Mouse (Mus musculus): ENCODE results near the gene Gm10961. TPM values are rescaled to one million over a fixed set of nuclear protein-coding genes. Genes with fewer than 3 reads are reported as not detected.

Gm10961 gene
- polyA plus RNA-seq, 1 experiment from 2014 or later = not detected

DNA sequence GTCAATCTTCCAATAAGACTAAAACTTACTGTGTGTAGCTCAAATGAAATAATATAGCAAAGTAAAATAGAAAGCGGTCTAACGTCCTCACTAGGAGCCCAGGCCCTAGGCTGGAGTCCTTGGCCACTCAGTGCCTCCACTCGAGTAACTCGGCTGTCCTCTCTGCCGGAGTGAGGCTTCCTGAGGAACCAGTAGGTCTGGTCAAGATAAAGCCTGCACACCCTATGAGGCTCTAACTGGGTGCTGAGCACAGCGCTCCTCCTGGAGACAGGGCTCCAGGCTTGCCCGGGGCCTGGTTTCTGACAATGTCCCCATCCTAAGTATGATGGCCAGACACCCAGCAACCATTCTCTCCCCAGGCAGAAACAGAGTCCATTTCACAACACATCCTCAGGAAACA, 8.6 kb upstream of the Gm10961 start:
- Histone ChIP-seq H3K27me3 (ENCODE audit: control insufficient read depth, insufficient read depth, low read length) (no peaks in the 10 kb centered on the region), H3K36me3 (ENCODE audit: control insufficient read depth, insufficient read depth, low read length) (peaks cover 35% of the 10 kb centered on the region), H3K4me3 (ENCODE audit: low read depth, low read length) (no peak overlapping the region), H3K4me1 (replicated peaks; ENCODE audit: control insufficient read depth, insufficient read depth) (no peaks in the 10 kb centered on the region), H3K27ac (replicated peaks) (no peak overlapping the region), H3K9ac (ENCODE audit: low read length) (no peak overlapping the region), H3K4me2 (replicated peaks; ENCODE audit: low read depth) (no peak overlapping the region), H3K9me3 (ENCODE audit: control insufficient read depth, low read length) (no peaks in the 10 kb centered on the region)
- ATAC-seq (ENCODE audit: low FRiP score, low TSS enrichment) (no peak), DNase-seq (ENCODE audit: low spot score) (no peak)
- 93% methylated on average over 7 of the region's 7 CpGs for WGBS
- no peak for TF ChIP-seq CTCF (IDR thresholded peaks at IDR 0.05; ENCODE audit: low read depth)
- TF ChIP-seq EP300 (optimal IDR thresholded peaks at IDR 0.05) = no peak

DNA sequence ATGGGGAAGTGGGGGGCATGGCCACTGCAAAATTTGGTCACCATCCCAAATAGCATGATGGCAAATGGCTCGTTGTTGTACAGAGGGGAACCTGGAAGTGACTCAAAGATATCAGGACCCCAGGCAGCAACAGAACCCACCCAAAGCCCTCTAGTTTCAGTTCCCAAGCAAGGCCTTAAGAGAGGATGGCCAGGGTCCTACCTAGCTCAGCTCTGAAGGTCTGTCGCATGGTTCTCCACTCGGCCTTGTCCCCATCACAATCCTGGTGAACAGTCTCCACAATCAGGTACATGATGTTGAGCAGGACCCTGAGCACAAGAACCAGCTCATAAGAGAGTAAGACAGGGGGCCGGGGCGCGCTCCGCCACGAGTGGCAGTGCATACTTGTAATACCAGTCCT, 6.7 kb upstream of the Gm10961 start:
- 95% methylated on average over 8 of the region's 8 CpGs for WGBS
- Histone ChIP-seq H3K27me3 (ENCODE audit: control insufficient read depth, insufficient read depth, low read length) (no peaks in the 10 kb centered on the region), H3K4me3 (ENCODE audit: low read depth, low read length) (no peak overlapping the region), H3K36me3 (ENCODE audit: control insufficient read depth, insufficient read depth, low read length) (peaks cover 22% of the 10 kb centered on the region), H3K9ac (ENCODE audit: low read length) (no peak overlapping the region), H3K4me2 (replicated peaks; ENCODE audit: low read depth) (no peak overlapping the region), H3K9me3 (ENCODE audit: control insufficient read depth, low read length) (no peaks in the 10 kb centered on the region), H3K4me1 (replicated peaks; ENCODE audit: control insufficient read depth, insufficient read depth) (no peaks in the 10 kb centered on the region), H3K27ac (replicated peaks) (no peak overlapping the region)
- TF ChIP-seq EP300 (optimal IDR thresholded peaks at IDR 0.05) = no peak
- TF ChIP-seq CTCF (IDR thresholded peaks at IDR 0.05; ENCODE audit: low read depth) = no peak
- DNase-seq (ENCODE audit: low spot score) = no peak
- ATAC-seq (ENCODE audit: low FRiP score, low TSS enrichment) = no peak

DNA sequence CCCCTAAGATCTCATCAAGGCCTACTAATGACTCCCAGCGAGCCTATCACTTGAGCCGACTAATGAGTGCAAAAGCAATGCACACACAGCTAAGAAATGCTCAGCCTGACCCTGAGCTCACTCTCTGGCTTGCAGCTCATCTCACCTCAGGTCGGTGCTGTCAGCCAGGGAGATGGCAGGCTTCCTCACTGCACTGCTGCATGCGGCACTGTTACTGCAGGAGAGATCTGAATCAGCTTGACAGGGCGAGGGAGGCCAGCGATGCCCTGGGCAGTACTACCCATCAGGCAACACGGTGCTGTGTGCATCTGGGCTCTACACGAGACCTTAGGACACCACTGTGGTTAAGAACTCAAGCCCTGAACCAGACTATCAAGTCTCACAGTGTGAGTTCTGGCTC, 5.6 kb upstream of the Gm10961 start:
- ATAC-seq (ENCODE audit: low FRiP score, low TSS enrichment) (no peak), DNase-seq (ENCODE audit: low spot score) (no peak)
- Histone ChIP-seq H3K4me3 (ENCODE audit: low read depth, low read length) (no peak overlapping the region), H3K27ac (replicated peaks) (no peak overlapping the region), H3K9me3 (ENCODE audit: control insufficient read depth, low read length) (no peaks in the 10 kb centered on the region), H3K4me1 (replicated peaks; ENCODE audit: control insufficient read depth, insufficient read depth) (no peaks in the 10 kb centered on the region), H3K9ac (ENCODE audit: low read length) (no peak overlapping the region), H3K27me3 (ENCODE audit: control insufficient read depth, insufficient read depth, low read length) (no peaks in the 10 kb centered on the region), H3K36me3 (ENCODE audit: control insufficient read depth, insufficient read depth, low read length) (peaks cover 22% of the 10 kb centered on the region), H3K4me2 (replicated peaks; ENCODE audit: low read depth) (no peak overlapping the region)
- WGBS = 93% methylated on average over 8 of the region's 8 CpGs
- TF ChIP-seq CTCF (IDR thresholded peaks at IDR 0.05; ENCODE audit: low read depth) (no peak), EP300 (optimal IDR thresholded peaks at IDR 0.05) (no peak)

DNA sequence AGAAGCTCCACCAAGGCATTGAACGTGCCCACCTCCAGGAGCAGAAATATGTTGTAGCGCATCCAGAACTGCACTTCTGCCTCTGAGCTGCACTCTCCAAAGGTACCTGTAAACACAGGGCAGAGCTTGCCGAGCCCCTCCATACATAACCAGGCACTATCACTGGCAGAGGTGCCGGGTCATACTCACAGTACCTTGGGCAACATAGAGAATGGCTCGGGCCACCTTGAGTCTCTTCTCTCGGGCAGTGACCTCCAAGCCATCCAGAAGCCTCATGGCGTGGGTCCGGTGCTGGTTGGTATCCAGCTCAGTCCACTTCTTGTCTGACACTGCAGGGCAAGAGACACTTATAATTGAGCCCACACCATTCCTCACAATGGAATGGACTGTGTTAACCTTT, 4.4 kb upstream of the Gm10961 start:
- WGBS = 92% methylated on average over 8 of the region's 8 CpGs
- no peak for DNase-seq (ENCODE audit: low spot score)

DNA sequence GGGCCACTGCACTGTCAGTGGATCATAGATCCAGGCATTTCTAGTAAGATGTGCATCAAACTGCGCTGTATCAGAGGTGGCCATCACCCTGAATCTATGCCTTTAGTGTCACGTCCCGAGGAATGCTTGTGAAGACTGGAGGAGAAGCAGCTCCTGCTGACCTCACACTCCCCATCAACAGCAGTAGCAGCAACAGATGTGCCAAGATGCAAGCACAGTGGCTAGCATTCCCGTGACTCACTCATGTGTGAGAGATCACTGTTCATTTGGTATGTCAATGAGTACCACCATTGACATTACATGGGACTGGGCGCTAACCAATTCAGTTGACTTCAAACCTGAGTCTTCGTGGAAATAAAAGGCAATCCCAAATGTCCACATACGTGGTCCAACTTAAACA, 3.5 kb upstream of the Gm10961 start:
- Histone ChIP-seq H3K9ac (ENCODE audit: low read length) (no peak overlapping the region), H3K4me1 (replicated peaks; ENCODE audit: control insufficient read depth, insufficient read depth) (no peaks in the 10 kb centered on the region), H3K27me3 (ENCODE audit: control insufficient read depth, insufficient read depth, low read length) (no peaks in the 10 kb centered on the region), H3K9me3 (ENCODE audit: control insufficient read depth, low read length) (no peaks in the 10 kb centered on the region), H3K4me3 (ENCODE audit: low read depth, low read length) (no peak overlapping the region), H3K4me2 (replicated peaks; ENCODE audit: low read depth) (no peak overlapping the region), H3K36me3 (ENCODE audit: control insufficient read depth, insufficient read depth, low read length) (peaks cover 16% of the 10 kb centered on the region), H3K27ac (replicated peaks) (no peak overlapping the region)
- no peak for DNase-seq (ENCODE audit: low spot score)
- TF ChIP-seq EP300 (optimal IDR thresholded peaks at IDR 0.05) (no peak), CTCF (IDR thresholded peaks at IDR 0.05; ENCODE audit: low read depth) (no peak)
- 94% methylated on average over 7 of the region's 7 CpGs for WGBS
- no peak for ATAC-seq (ENCODE audit: low FRiP score, low TSS enrichment)

More for the DNA sequence above, 4.4 kb upstream of the Gm10961 start:
- Histone ChIP-seq H3K9me3 (ENCODE audit: control insufficient read depth, low read length) (no peaks in the 10 kb centered on the region), H3K36me3 (ENCODE audit: control insufficient read depth, insufficient read depth, low read length) (peaks cover 20% of the 10 kb centered on the region), H3K4me3 (ENCODE audit: low read depth, low read length) (no peak overlapping the region), H3K4me2 (replicated peaks; ENCODE audit: low read depth) (no peak overlapping the region), H3K27me3 (ENCODE audit: control insufficient read depth, insufficient read depth, low read length) (no peaks in the 10 kb centered on the region), H3K9ac (ENCODE audit: low read length) (no peak overlapping the region), H3K27ac (replicated peaks) (no peak overlapping the region), H3K4me1 (replicated peaks; ENCODE audit: control insufficient read depth, insufficient read depth) (no peaks in the 10 kb centered on the region)
- no peak for TF ChIP-seq CTCF (IDR thresholded peaks at IDR 0.05; ENCODE audit: low read depth)
- TF ChIP-seq EP300 (optimal IDR thresholded peaks at IDR 0.05) = no peak
- ATAC-seq (ENCODE audit: low FRiP score, low TSS enrichment) = no peak

DNA sequence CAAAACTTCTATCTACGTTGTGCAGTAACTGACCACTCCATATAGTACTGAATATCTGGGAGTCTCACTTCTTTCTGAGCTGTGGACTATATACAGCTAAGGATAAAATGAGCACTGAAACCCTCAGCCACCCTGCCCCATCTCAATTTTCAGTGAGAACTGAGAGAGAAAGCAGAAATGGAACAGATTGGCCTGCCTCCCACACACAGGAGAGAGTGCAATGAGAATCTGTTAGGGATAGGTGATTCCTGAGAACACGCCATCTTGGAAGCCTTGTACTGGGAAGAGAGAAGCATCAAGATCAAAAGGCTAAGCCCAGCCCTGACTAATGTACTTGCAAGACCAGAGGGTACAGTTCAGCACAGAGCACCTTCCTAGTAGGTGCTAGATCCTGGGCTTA, 2.6 kb upstream of the Gm10961 start:
- 92% methylated on average over 2 of the region's 2 CpGs for WGBS
- Histone ChIP-seq H3K4me2 (replicated peaks; ENCODE audit: low read depth) (no peak overlapping the region), H3K4me1 (replicated peaks; ENCODE audit: control insufficient read depth, insufficient read depth) (no peaks in the 10 kb centered on the region), H3K36me3 (ENCODE audit: control insufficient read depth, insufficient read depth, low read length) (peaks cover 16% of the 10 kb centered on the region), H3K9me3 (ENCODE audit: control insufficient read depth, low read length) (no peaks in the 10 kb centered on the region), H3K27me3 (ENCODE audit: control insufficient read depth, insufficient read depth, low read length) (no peaks in the 10 kb centered on the region), H3K4me3 (ENCODE audit: low read depth, low read length) (no peak overlapping the region), H3K9ac (ENCODE audit: low read length) (no peak overlapping the region), H3K27ac (replicated peaks) (no peak overlapping the region)
- DNase-seq (ENCODE audit: low spot score) (no peak), ATAC-seq (ENCODE audit: low FRiP score, low TSS enrichment) (no peak)
- TF ChIP-seq EP300 (optimal IDR thresholded peaks at IDR 0.05) = no peak
- TF ChIP-seq CTCF (IDR thresholded peaks at IDR 0.05; ENCODE audit: low read depth) = no peak

Measured in stomach, postnatal 0 days (tissue).